Mouse (Mus musculus): Measurements from ENCODE around the gene Sec14l1. TPM values are rescaled to one million over a fixed set of nuclear protein-coding genes. Genes with fewer than 3 reads are reported as not detected.

Sec14l1 gene
- total RNA-seq, 2 experiments from 2014 or later: 216 to 234 TPM

DNA sequence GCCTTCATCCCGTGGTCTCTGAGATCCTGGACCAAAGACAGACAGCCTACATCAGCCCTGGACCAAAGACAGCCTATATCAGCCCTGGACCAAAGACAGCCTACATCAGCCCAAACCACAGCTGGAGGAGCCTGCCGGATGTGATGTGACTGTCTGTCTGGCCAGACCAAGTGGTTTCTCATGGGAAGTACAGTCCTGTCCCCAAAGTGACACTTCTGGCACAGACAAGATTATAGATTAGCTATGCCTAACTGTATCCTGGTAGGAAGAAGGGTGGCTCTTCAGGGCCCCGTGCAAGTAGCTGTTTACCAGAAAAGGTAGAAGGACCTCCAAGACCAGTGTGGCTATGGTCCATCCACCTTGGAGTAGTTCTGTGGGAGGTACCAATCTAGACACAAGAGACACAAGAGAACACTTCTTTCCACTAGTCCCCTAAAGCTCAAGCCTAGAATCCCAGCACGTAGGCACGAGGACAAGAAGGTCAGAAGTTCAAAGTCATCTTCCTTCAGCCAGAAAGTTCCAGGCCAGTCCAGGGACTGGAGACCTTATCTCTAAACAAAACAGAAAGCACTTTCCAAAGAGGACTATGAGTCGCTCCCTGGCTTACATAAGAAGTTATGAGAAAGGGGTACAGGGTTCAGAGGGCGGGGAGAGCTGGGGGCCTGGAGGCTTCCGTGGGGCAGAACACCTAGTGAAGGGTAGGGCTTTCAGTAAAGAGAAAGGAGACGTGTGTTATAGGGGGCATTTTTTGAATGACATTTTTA, 27.8 kb upstream of the Sec14l1 start:
- no peak for DNase-seq (ENCODE audit: extremely low spot score in 1 of 2, low spot score in 1 of 2)

DNA sequence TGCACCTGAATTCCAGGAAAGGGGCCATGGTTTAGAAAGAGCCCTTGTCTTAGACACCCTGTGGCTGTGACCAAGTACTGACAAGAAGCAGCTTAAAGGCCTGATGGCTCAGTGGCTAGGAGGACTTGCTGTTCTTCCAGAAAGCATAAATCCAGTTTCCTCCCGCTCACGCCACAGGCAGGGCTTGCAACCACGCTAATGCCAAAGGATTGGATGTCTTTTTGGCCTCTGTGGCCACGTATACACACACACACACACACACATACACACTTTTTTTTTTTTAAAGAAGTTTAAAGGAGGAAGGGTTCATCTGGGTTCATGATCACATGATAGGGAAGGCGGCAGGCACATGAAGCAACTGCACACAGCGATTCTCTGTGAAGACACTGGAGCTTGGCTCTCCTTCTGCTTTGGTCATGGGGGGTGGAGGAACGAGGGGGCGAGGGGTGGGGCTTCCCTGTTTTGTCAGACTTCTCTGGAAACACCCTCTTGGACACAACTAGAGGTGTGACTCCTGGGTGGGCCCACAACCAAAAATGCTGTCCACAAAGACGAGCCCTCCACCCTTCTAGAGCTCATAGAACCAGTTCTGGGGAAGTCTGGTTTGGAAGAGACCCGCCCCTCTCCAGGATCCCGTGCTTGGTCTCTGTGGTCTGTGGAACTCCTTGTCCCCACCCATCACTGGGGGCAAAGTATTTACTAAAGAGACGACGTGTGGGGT, 26.5 kb upstream of the Sec14l1 start:
- no peak for DNase-seq (ENCODE audit: extremely low spot score in 1 of 2, low spot score in 1 of 2)

DNA sequence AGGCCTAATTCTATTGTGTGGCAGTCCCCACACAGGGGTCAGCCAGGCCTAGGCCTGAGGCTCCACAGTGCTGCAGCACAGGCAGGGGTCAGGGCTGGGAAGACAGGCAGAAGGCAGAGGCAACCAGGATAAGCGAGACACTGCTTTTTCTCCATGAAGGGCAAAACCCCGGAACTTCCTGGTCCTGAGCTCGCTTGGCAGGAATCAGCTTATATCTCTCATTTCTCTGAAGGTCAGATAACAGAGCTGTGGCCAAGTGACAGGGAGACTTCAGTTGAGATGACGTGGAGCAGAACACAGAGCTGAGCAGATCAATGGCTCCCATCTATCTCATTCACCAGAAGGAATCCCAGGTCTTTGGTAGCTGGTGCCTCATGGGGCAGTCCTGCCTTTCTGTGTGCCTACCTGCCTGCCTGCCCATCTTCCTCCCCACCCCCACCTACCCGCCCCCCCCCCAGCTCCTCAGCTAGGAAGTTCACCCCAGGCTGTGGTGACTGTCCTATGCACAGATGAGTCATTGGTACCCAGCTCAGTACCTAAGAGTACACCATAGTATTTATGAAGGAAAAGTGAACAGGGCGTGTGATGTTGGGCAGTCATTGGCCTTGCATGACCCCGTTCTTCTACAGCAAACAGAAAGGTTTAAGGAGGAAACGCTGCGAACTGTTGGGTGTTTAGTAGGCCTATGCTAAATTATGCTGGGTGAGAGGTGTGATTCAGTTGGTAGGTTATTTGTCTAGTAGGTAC, 25.1 kb upstream of the Sec14l1 start:
- no peak for DNase-seq (ENCODE audit: extremely low spot score in 1 of 2, low spot score in 1 of 2)

DNA sequence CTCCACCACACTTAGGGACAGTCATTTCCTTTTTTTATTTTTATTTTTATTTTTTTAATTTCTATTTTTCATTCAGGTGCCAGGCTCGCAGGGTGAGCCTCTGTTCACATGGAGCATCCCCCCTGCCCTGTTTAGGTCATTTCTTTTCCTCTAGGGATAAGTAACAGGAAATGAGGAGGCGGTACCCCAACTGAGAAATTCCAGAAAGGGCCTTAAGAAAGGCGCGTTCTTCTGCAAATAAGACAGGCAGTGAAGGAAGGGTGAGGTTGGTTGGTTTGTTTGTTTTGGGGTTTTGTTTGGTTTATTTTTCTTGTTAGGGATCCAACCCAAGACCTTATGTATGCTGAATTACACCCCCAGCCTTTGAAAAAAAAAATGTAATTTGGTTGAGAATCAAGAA, 23.6 kb upstream of the Sec14l1 start:
- DNase-seq (ENCODE audit: extremely low spot score in 1 of 2, low spot score in 1 of 2): no peak

DNA sequence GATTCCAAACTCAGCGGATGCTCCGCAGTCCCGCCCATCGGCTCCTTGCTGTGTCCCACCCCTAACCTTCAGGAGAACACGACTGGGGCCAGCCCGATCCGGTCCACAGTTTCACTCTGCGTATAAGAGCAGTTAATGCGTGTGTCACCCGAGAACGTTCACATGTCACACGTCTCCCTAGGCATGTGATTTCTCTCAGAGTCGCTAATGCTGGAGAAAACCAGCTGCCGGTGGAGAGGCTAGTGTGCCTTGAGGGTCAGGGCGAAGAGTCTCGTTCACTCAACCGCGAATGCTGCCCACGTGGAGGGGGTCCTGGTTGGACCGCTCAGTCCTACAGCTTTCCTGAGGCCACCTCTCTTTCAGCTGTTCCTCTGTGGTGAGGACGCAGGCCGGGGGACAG, 23.1 kb upstream of the Sec14l1 start:
- DNase-seq (ENCODE audit: extremely low spot score in 1 of 2, low spot score in 1 of 2): no peak

DNA sequence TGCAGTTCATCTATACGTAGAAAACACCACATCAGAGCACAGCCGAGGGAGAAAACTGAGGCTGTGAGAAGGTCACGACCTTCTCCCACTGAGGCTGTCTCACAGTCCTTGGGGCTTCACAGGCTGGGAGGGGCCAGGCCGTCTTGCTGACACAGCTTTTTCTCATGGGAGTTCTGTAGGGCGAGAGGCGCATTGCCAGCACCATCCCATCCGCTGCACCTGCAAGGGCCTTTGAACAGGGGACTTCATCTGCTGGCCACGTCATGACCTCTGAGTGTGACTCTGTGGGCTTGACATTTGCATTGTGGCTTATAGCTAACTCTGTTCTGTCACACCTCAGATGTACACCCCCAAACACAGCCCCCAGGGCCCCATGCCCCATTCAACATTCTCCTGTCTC, 22.3 kb upstream of the Sec14l1 start:
- DNase-seq (ENCODE audit: extremely low spot score in 1 of 2, low spot score in 1 of 2): no peak

DNA sequence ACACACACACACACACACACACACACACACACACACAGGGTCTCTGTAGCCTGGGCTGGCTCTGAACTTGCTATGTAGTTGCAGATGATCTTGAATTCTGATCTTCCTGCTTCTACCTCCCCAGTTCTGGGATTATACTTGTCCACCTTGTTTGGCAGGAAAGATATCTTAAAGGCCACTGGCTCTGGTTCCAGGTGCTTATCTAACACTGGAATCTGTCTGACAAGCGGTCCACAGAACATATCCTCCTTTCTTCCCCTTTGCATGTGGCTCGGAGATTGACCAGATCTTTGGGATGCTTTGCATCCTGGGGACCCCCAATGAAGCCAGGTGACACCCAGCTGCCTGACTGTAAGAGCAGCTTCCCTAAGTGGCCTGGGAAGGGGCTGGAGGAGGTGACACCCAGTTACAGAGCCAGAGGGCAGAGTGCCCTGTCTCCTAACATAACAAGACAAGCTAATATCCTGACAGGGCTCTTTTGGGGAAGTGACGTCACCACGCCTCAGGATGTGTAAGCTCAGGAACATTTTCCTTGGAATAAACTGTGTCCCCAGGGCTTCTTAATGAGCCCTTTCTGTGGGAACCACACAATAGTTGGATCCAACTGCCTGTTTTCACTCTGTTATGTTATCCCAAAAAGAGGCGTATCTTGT, 20.9 kb upstream of the Sec14l1 start:
- no peak for DNase-seq (ENCODE audit: extremely low spot score in 1 of 2, low spot score in 1 of 2)

DNA sequence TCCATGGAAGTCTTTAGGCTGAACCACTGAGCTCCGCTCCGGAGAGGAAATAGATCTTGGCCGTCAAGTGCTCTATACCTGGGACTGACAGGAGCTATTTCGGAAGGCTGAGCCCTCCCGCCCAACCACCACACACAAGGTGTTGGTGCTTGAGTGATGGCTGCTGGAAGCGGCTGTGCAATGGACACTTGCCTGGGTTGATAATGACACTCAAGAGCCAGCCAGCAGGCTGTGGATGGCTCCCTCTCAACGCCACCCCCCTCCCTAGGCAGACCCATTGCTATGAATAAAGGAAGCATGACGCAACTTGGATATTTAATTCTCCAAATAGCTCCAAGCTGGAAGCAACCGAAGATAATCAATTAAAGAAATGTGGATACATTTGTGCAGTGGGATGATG, 20.3 kb upstream of the Sec14l1 start:
- no peak for DNase-seq (ENCODE audit: extremely low spot score in 1 of 2, low spot score in 1 of 2)

DNA sequence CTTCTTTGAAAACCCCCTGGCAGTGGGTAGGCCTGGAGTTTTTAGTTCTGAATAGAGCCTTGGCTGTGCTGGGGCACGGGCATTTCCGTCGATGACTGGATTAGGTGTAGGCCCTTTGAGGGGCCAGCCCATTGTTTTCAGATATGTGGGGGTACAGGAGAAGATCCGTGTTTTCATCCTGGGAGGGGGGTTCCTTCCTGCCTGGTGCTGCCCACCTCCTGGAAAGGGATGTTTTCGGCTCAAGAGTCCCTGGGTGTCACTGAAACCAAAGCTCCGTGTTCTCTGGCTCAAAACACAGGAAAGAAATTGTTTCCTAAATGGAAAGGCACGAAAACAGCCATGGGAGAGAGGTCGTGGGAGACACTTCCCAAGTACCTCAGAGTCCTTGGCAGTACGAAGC, 17.9 kb upstream of the Sec14l1 start:
- no peak for DNase-seq (ENCODE audit: extremely low spot score in 1 of 2, low spot score in 1 of 2)

DNA sequence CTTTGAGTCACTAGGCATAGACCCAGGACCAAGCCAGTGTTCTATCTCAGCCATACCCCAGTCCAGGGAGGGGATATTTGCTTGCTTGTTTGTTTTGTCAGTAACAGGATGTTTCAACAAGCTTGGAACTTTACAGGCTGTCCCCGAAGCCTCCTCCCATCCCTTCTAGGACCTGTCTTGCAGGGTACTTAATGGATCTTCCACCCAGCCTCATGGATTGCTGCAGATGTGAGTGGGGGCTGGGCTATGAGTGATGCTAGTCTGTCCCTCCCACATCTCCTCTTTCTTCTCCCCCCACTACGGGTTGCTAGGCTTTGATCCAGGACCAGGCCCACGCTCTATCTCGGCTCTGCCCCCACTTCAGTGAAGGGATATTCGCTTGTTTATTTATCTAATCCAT, 16.8 kb upstream of the Sec14l1 start:
- DNase-seq (ENCODE audit: extremely low spot score in 1 of 2, low spot score in 1 of 2): no peak

DNA sequence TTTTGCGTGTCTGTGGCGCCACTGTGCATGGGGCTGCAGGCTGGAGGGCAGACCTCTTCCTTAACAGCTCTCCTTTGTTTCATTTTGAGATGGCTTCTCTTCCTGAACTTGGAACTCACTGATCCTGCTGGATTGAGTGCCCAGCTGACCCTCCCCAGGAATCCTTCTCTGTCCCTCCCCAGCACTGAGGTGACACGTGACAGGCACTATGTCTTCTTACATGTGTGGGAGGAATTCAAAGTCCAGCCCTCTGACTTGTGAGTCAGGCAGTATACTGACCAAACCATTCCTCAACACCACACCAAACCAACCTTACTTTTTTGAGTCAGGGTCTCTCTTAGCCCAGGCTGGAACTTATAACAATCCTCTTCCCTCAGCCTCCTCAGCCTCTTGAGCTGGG, 16.2 kb upstream of the Sec14l1 start:
- no peak for DNase-seq (ENCODE audit: extremely low spot score in 1 of 2, low spot score in 1 of 2)

DNA sequence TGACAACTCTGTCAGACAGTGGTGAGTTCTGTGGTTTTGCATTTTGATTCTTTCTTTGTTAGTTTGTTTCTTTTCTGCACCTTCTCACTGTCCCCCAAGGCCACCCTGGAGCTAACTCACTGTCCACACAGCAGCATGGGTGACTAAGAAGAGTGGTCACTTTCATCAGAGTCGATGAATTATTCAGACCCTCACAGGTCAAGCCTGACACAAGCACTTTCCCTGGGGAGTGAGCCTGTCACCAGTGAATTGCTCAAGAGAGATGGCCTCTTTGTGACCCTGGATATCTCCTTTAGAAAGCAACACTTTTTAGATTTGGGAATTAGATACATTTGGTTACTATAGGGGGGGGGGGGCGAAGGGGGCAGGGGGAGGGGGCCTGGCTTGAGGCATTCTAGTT, 15.6 kb upstream of the Sec14l1 start:
- DNase-seq (ENCODE audit: extremely low spot score in 1 of 2, low spot score in 1 of 2): no peak

DNA sequence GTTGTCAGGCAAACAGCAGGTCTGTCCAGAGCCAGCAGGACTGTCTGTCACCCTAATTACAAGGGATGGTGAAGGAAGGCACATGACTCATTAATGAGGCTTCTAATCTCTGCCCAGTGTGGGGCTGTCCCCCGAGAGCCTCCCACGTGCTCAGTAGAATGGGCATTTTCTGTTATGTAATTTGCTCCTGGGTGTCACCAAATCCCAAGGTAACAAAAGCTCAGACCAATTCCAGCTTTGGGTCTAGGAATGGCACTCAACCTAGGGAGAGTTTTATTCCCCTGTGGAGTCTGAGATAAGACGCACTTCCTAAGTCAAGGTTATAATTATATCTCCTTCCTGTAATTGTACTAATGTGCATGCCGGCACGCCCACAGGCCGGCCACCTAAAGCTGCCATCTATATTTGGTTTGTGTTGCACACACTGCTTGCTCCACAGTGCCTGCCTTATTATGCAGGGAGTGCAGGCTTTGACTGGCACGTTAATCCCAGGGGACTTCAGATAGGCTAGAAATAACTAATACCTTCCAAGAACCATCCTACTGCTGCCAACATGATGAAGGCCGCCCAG, 13.5 kb upstream of the Sec14l1 start:
- no peak for DNase-seq (ENCODE audit: extremely low spot score in 1 of 2, low spot score in 1 of 2)

DNA sequence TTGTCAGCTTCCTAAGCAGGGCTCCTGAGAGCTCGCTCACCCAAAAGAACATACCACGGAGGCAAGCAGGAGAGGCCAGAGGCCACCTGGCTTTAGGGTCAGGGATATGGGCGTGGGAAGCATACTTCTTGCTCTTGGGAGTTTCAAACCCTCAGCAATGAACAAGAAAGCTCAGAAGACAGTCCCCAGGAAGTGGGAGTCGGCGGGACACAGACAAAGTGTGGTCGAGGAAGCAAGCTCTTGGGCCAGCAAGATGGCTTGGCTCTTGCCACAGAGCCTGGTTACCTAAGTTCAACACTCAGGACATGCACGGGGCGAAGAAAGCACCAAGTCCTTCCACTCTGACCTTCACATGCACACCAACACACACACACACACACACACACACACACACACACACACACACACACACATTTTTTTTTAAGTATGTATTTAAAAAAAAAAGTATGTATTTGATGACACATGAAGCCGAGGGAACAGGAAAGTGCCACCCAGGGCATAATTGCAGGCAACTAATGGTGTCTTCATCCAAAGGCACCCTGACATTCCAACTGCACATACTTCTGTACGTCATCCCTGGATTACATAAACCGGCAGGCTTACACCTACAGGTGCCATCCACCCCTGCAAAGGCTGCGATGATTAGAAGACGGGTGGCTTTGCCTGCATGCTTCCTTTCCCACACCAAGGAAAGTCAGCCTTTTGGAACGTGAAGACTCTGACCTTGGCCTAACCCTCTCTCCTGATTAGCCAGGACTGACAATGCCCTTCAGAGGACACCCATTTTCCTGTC, 12.8 kb upstream of the Sec14l1 start:
- DNase-seq (ENCODE audit: extremely low spot score in 1 of 2, low spot score in 1 of 2): no peak

DNA sequence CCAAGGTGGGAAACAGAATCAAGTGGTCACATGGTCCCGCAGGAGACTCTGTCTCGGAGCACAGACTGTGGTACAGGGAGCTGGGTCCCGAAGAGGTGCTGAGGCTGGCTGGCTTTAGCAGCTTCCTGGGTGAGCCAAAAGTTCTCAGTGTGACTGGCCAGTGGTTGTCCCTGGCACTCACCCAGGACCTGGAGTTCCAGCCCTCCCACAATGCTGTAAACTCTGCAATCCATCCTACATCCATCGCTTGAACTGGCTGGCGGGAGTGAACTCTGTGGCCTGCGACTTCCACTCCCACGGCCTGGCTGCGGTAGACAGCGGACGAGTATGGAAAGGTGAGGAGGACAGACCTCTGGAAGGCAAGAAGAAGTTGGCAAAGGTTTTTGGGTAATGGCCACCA, 11.4 kb upstream of the Sec14l1 start:
- no peak for DNase-seq (ENCODE audit: extremely low spot score in 1 of 2, low spot score in 1 of 2)

DNA sequence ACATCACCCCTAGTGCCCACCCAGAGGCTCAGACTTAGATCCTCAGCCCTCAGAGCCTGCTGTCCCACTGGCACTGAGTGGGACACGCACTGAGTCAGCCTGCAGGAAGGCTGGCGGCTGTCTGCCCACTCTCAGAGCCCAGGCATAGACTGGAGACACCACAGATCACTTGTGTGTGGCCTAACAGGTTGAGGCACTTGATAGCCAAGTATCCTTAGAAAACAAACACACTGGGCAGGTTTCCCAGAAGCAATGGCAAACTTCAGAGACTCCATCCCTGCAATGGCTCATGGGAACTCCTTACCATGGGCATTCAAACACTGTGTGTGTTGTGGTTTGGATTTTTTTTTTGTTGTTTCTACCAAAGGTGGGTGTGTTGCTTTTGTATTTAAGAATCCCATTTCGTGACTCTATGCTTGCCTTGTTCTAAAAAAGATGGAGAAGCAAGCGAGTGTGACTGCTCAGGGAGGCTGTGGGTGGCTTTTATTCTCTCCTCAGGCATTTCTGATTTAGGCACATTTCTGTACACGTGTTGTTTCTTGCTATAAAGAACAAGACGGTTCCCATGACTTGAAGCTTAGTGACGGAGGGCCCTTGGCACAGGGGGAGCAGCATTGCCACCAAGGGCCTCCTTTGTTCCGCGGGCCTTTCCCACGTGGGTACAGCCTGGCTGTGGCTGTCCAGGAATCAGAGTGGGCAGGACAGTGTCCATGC, 10.8 kb upstream of the Sec14l1 start:
- DNase-seq (ENCODE audit: extremely low spot score in 1 of 2, low spot score in 1 of 2): no peak

DNA sequence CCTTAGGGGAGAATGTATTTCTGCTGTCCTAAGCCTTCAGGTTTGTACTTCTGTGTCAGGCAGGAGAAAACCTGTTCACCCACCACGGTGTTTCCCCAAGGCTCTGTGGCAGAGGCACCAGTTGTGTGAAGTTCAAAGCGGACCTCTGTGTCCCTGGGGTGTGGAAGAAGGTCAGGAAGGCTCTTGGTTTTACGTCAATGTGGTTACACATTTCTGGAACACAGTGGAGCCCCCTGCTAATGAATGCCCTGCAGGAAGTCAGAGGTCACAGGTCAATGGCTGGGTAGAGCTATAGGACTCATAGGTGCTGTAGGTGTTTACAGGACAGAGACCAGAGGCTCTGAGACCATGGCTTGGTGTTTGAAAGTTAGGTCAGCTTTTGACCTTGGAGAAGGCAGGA, 9.7 kb upstream of the Sec14l1 start:
- no peak for DNase-seq (ENCODE audit: extremely low spot score in 1 of 2, low spot score in 1 of 2)

DNA sequence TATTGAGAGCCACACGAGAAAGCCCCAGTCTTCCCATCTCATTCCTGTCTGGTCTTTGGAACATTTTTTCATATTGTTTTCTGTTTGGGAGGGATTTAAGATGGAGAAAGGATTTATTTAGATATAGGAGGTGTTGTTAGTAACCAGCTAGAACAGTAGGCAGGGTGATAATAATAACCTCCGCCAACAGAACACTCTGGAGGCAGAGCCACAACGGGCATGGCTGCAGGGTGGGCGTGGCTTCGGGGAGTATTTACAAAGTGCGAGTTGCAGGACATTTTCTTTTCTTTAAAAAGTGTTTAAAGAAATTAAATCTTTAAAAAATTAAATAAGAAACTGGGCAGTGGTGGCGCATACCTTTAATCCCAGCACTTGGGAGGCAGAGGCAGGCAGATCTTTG, 9.1 kb upstream of the Sec14l1 start:
- DNase-seq (ENCODE audit: extremely low spot score in 1 of 2, low spot score in 1 of 2): no peak

DNA sequence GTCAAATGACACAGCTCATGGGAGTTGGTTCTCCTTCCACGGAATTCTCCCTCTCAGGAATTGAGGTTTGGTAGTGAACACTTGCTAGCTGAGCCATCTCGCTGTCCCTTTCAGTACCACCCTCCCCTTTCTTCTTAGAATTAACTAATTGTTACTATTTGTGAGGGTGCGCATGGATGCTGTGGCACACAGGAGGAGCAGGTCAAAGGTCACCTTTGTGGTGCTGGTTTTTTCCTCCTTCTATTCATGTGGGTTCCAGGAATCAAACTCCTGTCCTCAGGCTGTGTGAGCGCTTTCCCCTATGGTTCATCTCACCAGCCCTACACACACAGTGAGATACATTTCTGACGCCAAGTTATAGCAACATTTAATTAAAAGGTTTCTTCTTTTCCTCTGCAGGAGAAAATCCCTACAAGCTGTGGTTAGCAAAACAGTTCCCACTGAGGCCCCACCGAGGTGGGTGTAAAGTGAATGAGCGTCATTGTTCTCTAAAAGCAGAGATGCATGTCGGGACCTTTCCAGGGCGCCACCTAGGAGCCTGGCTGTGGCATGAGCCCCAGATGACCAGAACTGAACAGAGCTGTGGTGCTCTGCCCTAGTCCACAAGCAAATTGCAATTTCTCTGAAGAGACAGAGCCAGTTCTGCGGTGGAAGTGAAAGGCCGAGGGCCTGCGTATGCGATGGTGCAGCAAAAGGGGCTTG, 8.2 kb upstream of the Sec14l1 start:
- no peak for DNase-seq (ENCODE audit: extremely low spot score in 1 of 2, low spot score in 1 of 2)

Measured in layer of hippocampus, postnatal 25 days (tissue).